Mouse (Mus musculus) neural tube, embryonic 15.5 days (tissue): Measurements from ENCODE around the gene Clhc1. TPM values are rescaled to one million over a fixed set of nuclear protein-coding genes. Genes with fewer than 3 reads are reported as not detected.

ENCODE experiments used
- ATAC-seq: fragments of 200-750 bp; cut with Nextera tagmentation; 2 replicates; pipeline ENCODE4 v1.8.0; 2017; ENCODE audit warnings: mild to moderate bottlenecking, moderate TSS enrichment, moderate library complexity; ENCODE audit not compliant: low FRiP score
- H3K27ac ChIP-seq: fragments of 300-500 bp; sonication (generic); replicated peaks from 2 replicates; pipeline ENCODE4 v1.5.1; 2015; ENCODE audit warnings: mild to moderate bottlenecking, inconsistent platforms
- H3K27me3 ChIP-seq: fragments of 300-500 bp; sonication (generic); replicated peaks from 2 replicates; pipeline ENCODE4 v1.6.1; 2015; ENCODE audit warnings: inconsistent platforms
- H3K36me3 ChIP-seq: fragments of 300-500 bp; sonication (generic); 2 replicates; pipeline ENCODE4 v1.6.1; 2015; ENCODE audit warnings: inconsistent platforms
- H3K4me1 ChIP-seq: fragments of 300-500 bp; sonication (generic); 2 replicates; pipeline ENCODE4 v1.6.1; 2015; ENCODE audit warnings: inconsistent platforms
- H3K4me2 ChIP-seq: fragments of 300-500 bp; sonication (generic); 2 replicates; pipeline ENCODE4 v1.6.1; 2015; ENCODE audit warnings: inconsistent platforms, mild to moderate bottlenecking, moderate library complexity
- H3K4me3 ChIP-seq: fragments of 300-500 bp; sonication (generic); replicated peaks from 2 replicates; pipeline ENCODE4 v1.5.1; 2015; ENCODE audit warnings: mild to moderate bottlenecking, inconsistent platforms
- H3K9ac ChIP-seq: fragments of 300-500 bp; sonication (generic); replicated peaks from 2 replicates; pipeline ENCODE4 v1.6.1; 2015; ENCODE audit warnings: mild to moderate bottlenecking, inconsistent platforms
- H3K9me3 ChIP-seq: fragments of 300-500 bp; sonication (generic); replicated peaks from 2 replicates; pipeline ENCODE4 v1.6.1; 2016; ENCODE audit warnings: inconsistent platforms
- WGBS: fragments of 180-500 bp; shearing (Covaris S2); methylation state at CpG from one replicate; pipeline ENCODE4 v1.1.7; 2015; ENCODE audit warnings: mixed read lengths; 5-methylcytosine and 5-hydroxymethylcytosine counted together
- polyA plus RNA-seq: library from polyadenylated mRNA; unstranded; fragments of >200 nt; fragmentation: Nextera tagmentation; extraction: Ambion mirVana; gene quantifications from 2 replicates; pipeline ENCODE4 v1.2.1, GENCODE M21; 2015

The Clhc1 gene
- polyA plus RNA-seq, 1 experiment from 2014 or later = 0.14 TPM

DNA sequence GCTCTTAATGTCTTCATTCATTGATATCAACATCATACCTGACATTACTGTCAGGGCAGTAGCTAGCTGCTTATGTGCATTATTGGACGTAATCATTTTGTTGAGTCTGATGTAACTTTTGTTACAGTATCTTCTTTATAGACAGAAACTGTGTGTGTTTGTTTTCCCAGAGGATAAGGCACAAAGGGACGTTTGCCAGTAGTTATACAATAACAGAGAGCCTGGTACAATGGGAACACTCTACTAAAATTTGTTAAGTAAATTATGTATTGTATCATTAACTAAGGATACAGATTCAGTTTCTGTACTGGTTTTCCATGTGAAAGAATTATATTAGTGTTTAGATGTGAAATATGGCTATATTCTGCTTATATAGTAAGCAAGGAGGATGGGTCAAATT, 24.9 kb downstream of the Clhc1 start:
- H3K4me2 ChIP-seq = no peak overlapping the region
- no peak for ATAC-seq
- H3K9me3 ChIP-seq = no peaks in the 10 kb centered on the region
- no peaks in the 10 kb centered on the region for H3K36me3 ChIP-seq
- no peak overlapping the region for H3K27ac ChIP-seq
- 79% methylated on average over 2 of the region's 2 CpGs for WGBS
- H3K4me3 ChIP-seq = no peak overlapping the region
- no peaks in the 10 kb centered on the region for H3K4me1 ChIP-seq
- H3K27me3 ChIP-seq = no peaks in the 10 kb centered on the region
- no peak overlapping the region for H3K9ac ChIP-seq

DNA sequence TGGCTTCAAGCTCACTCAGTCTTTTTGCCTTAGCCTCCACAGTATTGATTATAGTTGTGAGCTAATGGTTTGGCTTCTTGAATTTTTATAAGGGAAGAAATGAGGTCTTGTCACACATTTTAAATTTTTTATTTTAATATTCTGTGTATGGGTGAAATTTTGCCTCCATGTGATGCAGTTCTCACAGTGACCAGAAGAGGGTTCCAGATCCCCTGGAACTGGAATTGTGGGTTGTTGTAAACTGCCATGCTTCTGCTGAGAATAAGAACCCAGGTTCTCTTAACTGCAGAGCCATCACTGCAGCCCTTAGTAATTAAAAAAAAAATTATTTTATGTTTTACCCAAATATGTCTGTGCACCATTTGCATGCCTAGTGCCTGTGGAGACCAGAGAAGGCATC, 31.9 kb downstream of the Clhc1 start:
- H3K36me3 ChIP-seq = no peaks in the 10 kb centered on the region
- no peak overlapping the region for H3K9ac ChIP-seq
- no peak overlapping the region for H3K4me3 ChIP-seq
- no peaks in the 10 kb centered on the region for H3K27me3 ChIP-seq
- no peaks in the 10 kb centered on the region for H3K4me1 ChIP-seq
- ATAC-seq = no peak
- H3K27ac ChIP-seq = no peak overlapping the region
- no peaks in the 10 kb centered on the region for H3K9me3 ChIP-seq
- H3K4me2 ChIP-seq = no peak overlapping the region

DNA sequence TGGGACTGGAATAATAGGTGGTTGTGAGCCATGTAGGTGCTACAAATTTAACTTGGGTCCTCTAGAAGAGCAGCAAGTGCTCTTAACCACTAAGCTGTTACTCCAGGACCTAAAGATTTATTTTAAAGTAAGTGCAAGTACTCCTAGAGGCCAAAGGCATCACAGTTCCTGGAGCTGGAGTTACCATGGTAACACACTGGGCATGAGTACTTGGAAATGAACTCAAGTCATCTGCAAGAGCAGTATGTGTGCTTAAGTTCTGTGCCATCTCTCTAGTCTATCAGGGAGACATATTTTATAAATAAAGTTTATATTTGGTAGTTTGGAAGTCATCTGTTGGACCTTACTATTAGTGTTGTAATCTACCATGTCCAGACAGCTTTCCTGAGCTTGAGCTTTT, 47.5 kb downstream of the Clhc1 start:
- no peak for ATAC-seq
- H3K9me3 ChIP-seq = no peaks in the 10 kb centered on the region
- H3K4me1 ChIP-seq = no peaks in the 10 kb centered on the region
- H3K4me2 ChIP-seq = no peak overlapping the region
- no peak overlapping the region for H3K27ac ChIP-seq
- H3K9ac ChIP-seq = no peak overlapping the region
- H3K36me3 ChIP-seq = no peaks in the 10 kb centered on the region
- no peak overlapping the region for H3K4me3 ChIP-seq
- H3K27me3 ChIP-seq = no peaks in the 10 kb centered on the region

DNA sequence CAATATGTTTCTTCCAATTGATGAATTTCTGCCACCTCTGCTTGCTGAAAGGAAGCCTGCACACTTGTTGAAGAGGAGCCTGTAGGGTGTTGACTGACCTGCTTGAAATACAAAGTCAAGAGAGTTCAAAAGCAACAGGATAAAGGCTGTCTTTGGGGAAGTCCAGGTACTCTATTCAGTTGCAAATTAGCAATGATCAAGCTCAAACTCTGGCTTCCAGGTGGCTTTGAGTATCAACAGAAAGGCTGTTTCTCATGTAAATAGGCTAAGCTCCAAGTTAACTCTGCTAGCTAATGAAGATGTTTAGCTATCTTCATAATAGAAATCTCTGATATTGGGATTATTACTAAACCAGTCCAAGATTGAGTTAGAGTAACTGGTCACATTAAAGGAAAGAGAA, 49.4 kb downstream of the Clhc1 start:
- H3K4me1 ChIP-seq = no peaks in the 10 kb centered on the region
- no peak overlapping the region for H3K4me2 ChIP-seq
- no peak for ATAC-seq
- H3K36me3 ChIP-seq = no peaks in the 10 kb centered on the region
- H3K9ac ChIP-seq = no peak overlapping the region
- no peaks in the 10 kb centered on the region for H3K27me3 ChIP-seq
- no peaks in the 10 kb centered on the region for H3K9me3 ChIP-seq
- H3K4me3 ChIP-seq = no peak overlapping the region
- H3K27ac ChIP-seq = no peak overlapping the region

DNA sequence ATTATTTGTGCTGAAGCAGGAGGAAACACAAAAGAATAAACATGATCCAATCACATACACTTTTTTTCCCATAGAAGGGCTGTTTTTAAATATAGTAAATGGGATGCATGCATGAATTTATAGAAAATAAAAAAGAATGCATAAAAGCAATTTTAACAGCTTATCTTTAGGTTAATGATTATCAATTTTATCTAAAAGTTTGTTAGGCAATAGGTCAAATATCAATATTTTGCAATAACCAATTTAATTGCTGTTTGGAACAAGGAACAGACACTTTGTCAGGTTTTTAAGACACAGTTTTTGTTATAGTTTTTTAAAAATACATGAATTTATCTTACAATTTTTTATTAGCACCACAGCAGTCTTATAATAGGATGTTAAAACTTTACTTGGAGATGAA, 51.2 kb downstream of the Clhc1 start:
- Histone ChIP-seq H3K4me3 (no peak overlapping the region), H3K27me3 (no peaks in the 10 kb centered on the region), H3K27ac (no peak overlapping the region), H3K9ac (no peak overlapping the region), H3K4me2 (no peak overlapping the region), H3K36me3 (no peaks in the 10 kb centered on the region), H3K4me1 (no peaks in the 10 kb centered on the region), H3K9me3 (no peaks in the 10 kb centered on the region)
- ATAC-seq = no peak

DNA sequence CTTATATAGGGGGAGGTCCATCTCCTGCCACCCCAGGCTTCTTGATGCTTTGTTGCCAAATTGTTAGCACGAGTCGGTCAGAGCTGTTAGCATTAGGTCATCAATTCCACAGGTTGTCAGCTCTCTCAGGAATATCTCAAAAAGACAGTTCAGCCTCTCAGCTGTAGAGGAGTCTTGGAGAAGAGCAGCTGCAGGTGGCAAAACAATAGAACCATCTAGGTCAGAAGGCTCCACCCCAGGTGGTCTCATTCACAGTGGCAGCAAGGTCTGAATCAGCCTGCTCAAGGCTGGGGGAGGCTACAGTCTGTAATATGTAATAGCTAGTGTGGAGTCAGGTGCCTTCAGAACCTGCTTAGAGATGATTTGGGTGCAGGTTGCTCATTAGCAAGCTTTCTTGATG, 55.8 kb downstream of the Clhc1 start:
- no peak overlapping the region for H3K9ac ChIP-seq
- H3K4me3 ChIP-seq = no peak overlapping the region
- no peak overlapping the region for H3K4me2 ChIP-seq
- no peaks in the 10 kb centered on the region for H3K9me3 ChIP-seq
- no peaks in the 10 kb centered on the region for H3K4me1 ChIP-seq
- WGBS = 10% methylated on average over 2 of the region's 2 CpGs
- H3K27ac ChIP-seq = no peak overlapping the region
- H3K36me3 ChIP-seq = no peaks in the 10 kb centered on the region
- no peak for ATAC-seq
- no peaks in the 10 kb centered on the region for H3K27me3 ChIP-seq

DNA sequence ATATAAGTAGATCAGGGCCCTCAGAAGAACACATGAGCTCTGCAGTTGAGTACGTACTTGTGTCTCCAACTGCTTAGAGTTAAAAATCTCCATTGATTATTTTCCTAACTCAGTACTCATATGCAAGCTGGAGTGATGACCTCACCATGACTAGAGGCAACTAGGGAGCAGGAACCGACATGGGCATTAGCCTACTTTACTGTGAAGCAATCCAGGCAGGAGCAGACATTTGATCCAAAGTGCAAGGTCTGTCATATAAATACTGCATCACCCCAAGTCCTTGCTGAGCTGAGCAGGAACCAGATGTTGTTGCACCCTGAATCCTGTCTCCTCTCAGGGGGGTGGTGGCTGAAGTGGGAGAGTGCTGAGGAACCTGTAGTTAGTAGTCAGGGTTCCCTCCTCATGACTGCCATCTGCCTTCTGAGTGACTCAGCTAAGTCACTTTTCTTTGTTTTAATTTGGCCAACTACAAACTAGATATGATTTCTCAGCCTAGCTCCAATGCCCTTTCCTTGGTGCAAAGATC, 59.8 kb downstream of the Clhc1 start:
- Histone ChIP-seq H3K9ac (no peak overlapping the region), H3K36me3 (no peaks in the 10 kb centered on the region), H3K4me2 (no peak overlapping the region), H3K4me1 (no peaks in the 10 kb centered on the region), H3K27me3 (no peaks in the 10 kb centered on the region), H3K9me3 (no peaks in the 10 kb centered on the region), H3K27ac (no peak overlapping the region), H3K4me3 (no peak overlapping the region)
- whole genome bisulfite sequencing = 93% methylated on average over 2 of the region's 2 CpGs
- no peak for ATAC-seq

DNA sequence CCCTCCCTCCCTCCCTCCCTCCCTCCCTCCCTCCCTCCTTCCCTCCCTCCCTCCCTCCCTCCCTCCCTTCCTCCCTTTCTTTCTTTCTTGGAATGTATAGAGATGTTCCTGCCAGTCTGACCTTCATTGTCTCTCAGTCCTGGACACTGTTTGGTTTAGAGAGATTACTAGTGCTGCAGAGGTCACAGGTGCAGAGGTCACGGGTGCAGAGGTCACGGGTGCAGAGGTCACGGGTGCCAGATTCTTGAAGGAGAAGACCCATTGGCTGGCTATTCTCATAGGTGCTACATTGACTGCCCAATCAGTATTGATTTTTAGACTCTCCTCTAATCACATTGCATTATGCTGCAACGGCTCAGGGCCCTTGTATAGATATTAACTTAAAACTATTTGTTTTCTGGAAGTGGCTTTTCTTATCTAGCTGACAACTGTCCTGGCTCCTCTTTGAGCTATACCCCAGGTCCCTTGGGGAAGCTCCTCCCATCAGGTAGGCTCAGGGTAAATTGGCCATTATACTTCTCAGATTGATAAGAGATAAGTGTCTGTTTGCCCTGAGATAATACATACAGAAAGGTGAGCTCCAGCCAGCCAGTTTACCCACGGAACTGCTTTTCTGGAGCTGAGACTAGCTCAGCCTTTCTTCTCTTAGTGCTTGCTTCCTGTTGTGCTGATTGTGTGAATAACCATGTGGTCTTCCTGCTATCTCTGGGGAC, 62.2 kb downstream of the Clhc1 start:
- WGBS = 85% methylated on average over 5 of the region's 5 CpGs
- Histone ChIP-seq H3K36me3 (no peaks in the 10 kb centered on the region), H3K9ac (no peak overlapping the region), H3K4me2 (no peak overlapping the region), H3K4me3 (no peak overlapping the region), H3K27ac (no peak overlapping the region), H3K4me1 (no peaks in the 10 kb centered on the region), H3K9me3 (no peaks in the 10 kb centered on the region), H3K27me3 (no peaks in the 10 kb centered on the region)
- ATAC-seq = no peak

DNA sequence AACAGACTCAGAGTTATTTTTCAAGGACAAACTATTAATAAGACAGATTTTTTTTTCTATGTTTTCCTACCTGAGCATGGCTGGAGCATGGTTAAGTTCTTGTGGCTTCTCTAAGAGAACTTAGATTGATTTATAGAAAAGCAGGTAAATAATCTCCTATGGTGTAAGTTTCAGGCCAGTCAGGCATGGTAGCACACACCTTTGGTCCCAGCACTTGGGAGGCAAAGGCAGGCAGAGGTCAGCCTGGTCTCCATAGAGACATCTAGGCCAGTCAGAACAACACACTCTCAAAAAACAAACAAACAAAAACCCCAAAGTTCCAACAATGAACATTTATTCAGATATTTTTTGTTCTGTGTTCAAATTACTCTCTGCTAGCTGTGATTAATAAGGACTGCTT, 64.3 kb downstream of the Clhc1 start:
- ATAC-seq = no peak
- H3K9me3 ChIP-seq = no peaks in the 10 kb centered on the region
- no peaks in the 10 kb centered on the region for H3K27me3 ChIP-seq

DNA sequence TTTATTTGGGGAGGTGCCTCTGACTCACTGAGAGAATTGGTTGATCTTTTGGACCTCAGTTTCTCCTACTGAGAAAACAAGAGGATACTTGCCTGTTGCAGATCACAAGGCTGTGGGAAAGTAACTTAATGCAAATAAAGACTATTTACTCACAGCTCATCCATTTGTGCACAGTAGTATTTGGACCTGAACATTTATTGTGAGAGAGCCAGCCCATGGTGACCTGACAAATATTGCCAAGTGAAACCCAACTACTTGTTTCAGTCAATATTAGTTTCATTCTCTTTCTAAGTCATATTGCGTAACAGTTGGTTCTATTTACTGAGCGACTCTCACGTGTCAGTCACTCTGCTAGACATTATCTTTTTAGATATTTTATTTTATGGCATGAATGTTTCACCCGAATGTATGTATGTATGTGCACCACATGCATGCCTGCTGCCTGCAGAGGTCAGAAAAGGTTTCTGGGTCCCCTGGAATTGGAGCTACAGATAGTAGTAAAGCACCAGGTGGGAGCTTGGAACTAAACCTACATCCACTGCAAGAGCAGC, 65.5 kb downstream of the Clhc1 start:
- H3K9me3 ChIP-seq = no peaks in the 10 kb centered on the region
- no peak overlapping the region for H3K4me3 ChIP-seq
- no peak overlapping the region for H3K4me2 ChIP-seq
- no peaks in the 10 kb centered on the region for H3K27me3 ChIP-seq
- H3K9ac ChIP-seq = no peak overlapping the region
- WGBS = 88% methylated on average over 4 of the region's 4 CpGs
- H3K4me1 ChIP-seq = no peaks in the 10 kb centered on the region
- no peaks in the 10 kb centered on the region for H3K36me3 ChIP-seq
- ATAC-seq = no peak
- no peak overlapping the region for H3K27ac ChIP-seq

More for the DNA sequence above, 64.3 kb downstream of the Clhc1 start:
- Histone ChIP-seq H3K4me2 (no peak overlapping the region), H3K4me1 (no peaks in the 10 kb centered on the region), H3K9ac (no peak overlapping the region), H3K4me3 (no peak overlapping the region), H3K27ac (no peak overlapping the region), H3K36me3 (no peaks in the 10 kb centered on the region)

DNA sequence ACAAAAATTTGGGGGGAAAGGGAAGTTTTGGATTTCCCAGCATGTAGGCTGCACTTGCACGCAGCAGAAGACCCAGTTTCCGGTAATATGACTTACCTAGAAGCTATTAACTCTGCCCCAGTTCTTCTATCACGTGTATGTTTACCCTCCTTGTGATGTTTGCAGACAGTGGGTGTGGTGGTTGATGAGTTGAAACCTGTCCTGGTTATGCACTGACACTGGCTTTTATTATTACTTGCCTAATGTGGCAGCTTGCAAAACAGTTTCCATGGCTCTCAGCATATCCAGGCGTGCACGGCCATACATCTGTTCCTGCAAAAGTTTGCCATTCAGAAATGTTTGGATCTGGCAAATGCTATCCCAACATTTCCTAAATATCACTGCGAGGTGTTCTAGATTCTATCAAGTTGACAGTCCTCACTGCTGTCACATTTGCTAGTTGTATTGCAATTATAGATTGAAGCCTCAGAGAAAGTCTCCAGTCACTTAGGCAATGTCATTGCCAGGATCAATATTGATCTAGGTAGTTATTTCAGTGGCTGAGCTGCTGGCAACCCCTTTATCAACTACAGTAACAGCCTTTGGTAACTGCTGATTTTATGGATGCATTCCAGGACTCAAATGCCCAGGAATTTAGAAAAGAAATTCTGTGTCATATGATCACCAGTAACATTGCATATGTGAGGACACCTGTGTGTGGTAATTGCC, 66.6 kb downstream of the Clhc1 start:
- no peak overlapping the region for H3K9ac ChIP-seq
- H3K27me3 ChIP-seq = no peaks in the 10 kb centered on the region
- no peak overlapping the region for H3K4me3 ChIP-seq
- ATAC-seq = no peak
- no peaks in the 10 kb centered on the region for H3K4me1 ChIP-seq
- 88% methylated on average over 6 of the region's 6 CpGs for WGBS
- H3K36me3 ChIP-seq = no peaks in the 10 kb centered on the region
- H3K9me3 ChIP-seq = no peaks in the 10 kb centered on the region
- no peak overlapping the region for H3K27ac ChIP-seq
- H3K4me2 ChIP-seq = no peak overlapping the region

DNA sequence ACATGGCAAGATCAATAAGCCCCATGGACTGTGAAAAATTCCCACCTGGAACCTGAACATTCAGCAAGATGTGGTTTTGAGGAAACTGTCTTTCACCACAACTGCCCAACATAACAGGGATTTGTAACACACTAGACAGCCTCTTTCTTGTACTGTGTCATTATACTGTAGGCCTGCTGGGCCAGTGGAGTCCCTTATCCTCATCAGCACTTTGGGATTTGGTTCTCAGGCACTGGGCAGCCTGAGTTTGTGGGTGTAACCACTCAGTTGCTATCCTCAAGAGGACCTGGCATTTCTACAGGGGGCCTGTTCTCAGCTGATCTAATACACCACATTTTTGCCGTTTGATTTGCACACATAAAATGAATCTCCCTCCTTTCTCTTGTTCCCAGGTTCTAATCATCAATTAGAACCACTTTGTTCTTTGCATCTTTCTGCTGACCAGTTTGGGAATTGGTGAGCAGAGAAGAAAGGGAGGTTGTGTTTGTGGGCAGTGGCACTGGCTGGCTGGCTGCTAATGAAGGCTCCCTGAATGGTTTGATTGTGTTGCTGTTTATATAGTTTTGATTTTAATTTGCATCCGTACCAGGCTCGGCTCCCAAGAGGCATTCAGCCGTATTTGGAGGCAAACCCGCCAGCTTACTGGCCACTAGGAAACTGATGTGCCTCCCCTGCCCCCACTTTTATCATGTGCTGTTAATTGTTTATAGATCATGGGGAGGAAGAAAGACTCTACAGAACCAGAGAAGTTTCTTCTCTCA, 74.5 kb downstream of the Clhc1 start:
- Histone ChIP-seq H3K4me1 (no peaks in the 10 kb centered on the region), H3K9ac (no peak overlapping the region), H3K27ac (no peak overlapping the region), H3K9me3 (no peaks in the 10 kb centered on the region), H3K27me3 (no peaks in the 10 kb centered on the region), H3K36me3 (no peaks in the 10 kb centered on the region), H3K4me3 (no peak overlapping the region), H3K4me2 (no peak overlapping the region)
- 66% methylated on average over 5 of the region's 5 CpGs for WGBS
- no peak for ATAC-seq
